Mouse (Mus musculus): ENCODE data around the gene Klkb1.

DNA sequence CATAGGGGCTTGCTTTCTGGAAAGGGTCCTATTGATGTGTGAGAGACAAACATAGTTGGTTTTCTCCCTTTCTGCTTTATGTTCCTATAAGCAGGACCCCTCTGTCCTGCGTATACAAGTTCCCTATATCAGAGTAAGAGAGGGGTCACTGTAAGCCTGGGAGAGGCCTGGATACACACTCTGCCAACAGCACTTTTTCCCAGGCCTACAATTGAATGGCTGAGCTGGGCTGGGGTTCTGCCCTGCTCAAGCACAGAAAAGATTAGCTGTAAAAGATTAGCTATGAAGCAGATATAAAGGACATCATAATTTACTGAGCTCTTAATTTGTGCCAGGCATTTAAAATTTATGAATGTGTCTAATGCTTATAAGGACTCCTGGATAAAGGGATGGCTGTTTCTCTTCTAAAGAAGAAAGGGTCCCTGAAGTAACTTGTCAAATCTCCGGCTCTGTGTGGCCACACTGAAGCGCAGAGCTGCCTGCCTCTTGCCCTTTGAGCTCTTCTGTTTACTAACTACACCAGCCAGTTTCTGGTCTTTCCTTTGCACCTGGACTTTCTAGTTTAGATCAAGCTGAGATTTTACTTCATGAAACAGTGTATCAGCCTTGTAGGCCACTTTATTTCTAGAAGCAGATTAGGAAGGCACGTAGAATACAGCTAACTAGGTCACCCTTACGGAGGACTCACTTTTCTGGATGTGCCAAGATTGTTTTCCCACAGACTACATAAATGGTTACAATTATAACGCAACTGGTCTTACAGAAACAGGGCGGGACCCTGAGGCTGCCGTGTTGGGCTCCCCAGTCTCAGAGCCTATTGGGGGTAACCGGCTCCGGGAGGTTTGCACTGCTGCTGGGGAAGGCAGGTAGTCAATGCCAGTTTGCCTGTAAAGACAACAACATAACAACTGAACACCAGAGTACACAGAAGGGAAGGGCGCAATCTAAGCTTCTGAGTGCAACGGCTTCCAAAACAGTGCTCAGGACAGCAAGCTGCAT, 47.3 kb upstream of the Klkb1 start:
- TF ChIP-seq USF1 (IDR thresholded peaks at IDR 0.05; ENCODE audit: low read depth): no peak
- TF ChIP-seq TCF12 (IDR thresholded peaks at IDR 0.05; ENCODE audit: insufficient read depth, poor library complexity, severe bottlenecking): no peak
- TF ChIP-seq POLR2AphosphoS2 (IDR thresholded peaks at IDR 0.05; ENCODE audit: insufficient read length, low read depth): no peak
- no peak for TF ChIP-seq POLR2A (IDR thresholded peaks at IDR 0.05; ENCODE audit: insufficient read length, low read depth)
- no peak for TF ChIP-seq TCF3 (IDR thresholded peaks at IDR 0.05; ENCODE audit: insufficient read length, low read depth)
- TF ChIP-seq CEBPB (IDR thresholded peaks at IDR 0.05; ENCODE audit: insufficient read depth, poor library complexity, severe bottlenecking): no peak
- no peak for TF ChIP-seq E2F4 (IDR thresholded peaks at IDR 0.05; ENCODE audit: insufficient read depth)
- TF ChIP-seq REST (IDR thresholded peaks at IDR 0.05; ENCODE audit: insufficient read depth, insufficient read length): no peak
- no peak for TF ChIP-seq MYOG (IDR thresholded peaks at IDR 0.05; ENCODE audit: control insufficient read depth in 1 of 3, insufficient read depth in 1 of 3, insufficient read length in 2 of 3, low read depth in 2 of 3)
- TF ChIP-seq SRF (IDR thresholded peaks at IDR 0.05; ENCODE audit: control insufficient read depth, insufficient read length, low read depth): no peak
- no peak for TF ChIP-seq MAX (IDR thresholded peaks at IDR 0.05; ENCODE audit: low read depth)
